Mouse (Mus musculus): ENCODE data around the gene Tet3.

DNA sequence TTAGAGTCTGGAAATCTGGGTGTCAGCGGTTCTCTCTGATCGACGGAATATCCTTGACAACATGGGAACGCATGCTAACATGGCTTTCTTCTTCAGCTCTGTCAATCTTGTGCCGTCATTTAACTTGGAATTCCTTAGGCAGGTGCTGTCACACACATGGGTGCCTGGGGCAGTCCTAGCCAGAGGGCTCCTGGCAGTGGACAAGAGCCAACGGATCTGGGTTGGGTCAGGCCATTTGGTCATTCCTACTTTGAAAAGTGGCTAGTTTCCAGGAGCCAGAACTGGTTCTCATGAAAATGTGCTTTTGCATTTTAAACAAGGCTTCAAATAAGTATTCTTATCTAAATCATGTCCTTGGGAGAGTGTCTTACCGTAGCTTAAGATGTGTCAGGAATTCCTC, 12.9 kb upstream of the Tet3 start:
- no peak for TF ChIP-seq CTCF (IDR thresholded peaks at IDR 0.05; ENCODE audit: insufficient read depth, low read depth, low read length)
- TF ChIP-seq POLR2A (IDR thresholded peaks at IDR 0.05; ENCODE audit: insufficient read depth, low read depth, low read length), result no peak
